Mouse (Mus musculus) heart, embryonic 11.5 days (tissue): ENCODE measurements at regions not wholly inside any gene's neighbourhood (a gene's known extent, or its start where the extent isn't known, plus 50 kb on each side); places are given as distances from the start of the nearest gene placed in this dataset.

ENCODE experiments used
- ATAC-seq: fragments of 200-750 bp; cut with Nextera tagmentation; replicated peaks from 2 replicates; pipeline ENCODE4 v1.8.0; 2017; ENCODE audit warnings: moderate library complexity; ENCODE audit not compliant: insufficient number of reproducible peaks, low FRiP score, low TSS enrichment
- H3K27ac ChIP-seq: fragments of 300-500 bp; sonication (generic); 2 replicates; pipeline ENCODE4 v1.5.1; 2014; ENCODE audit warnings: mild to moderate bottlenecking, low read depth, low read length
- H3K27me3 ChIP-seq: fragments of 300-500 bp; sonication (generic); 2 replicates; pipeline ENCODE4 v1.6.1; 2014; ENCODE audit warnings: mild to moderate bottlenecking, low read length, mixed read lengths; ENCODE audit not compliant: control insufficient read depth, insufficient read depth
- H3K36me3 ChIP-seq: fragments of 300-500 bp; sonication (generic); 2 replicates; pipeline ENCODE4 v1.6.1; 2014; ENCODE audit warnings: mild to moderate bottlenecking, low read length, moderate library complexity, mixed read lengths; ENCODE audit not compliant: control insufficient read depth, insufficient read depth
- H3K4me1 ChIP-seq: fragments of 300-500 bp; sonication (generic); 2 replicates; pipeline ENCODE4 v1.6.1; 2014; ENCODE audit warnings: low read length; ENCODE audit not compliant: control insufficient read depth, insufficient read depth
- H3K4me2 ChIP-seq: fragments of 300-500 bp; sonication (generic); 2 replicates; pipeline ENCODE4 v1.6.1; 2014; ENCODE audit warnings: mild to moderate bottlenecking, moderate library complexity
- H3K4me3 ChIP-seq: fragments of 300-500 bp; sonication (generic); 2 replicates; pipeline ENCODE4 v1.5.1; 2014; ENCODE audit warnings: low read depth, low read length
- H3K9ac ChIP-seq: fragments of 300-500 bp; sonication (generic); 2 replicates; pipeline ENCODE4 v1.6.1; 2014; ENCODE audit warnings: mild to moderate bottlenecking, low read depth, low read length, moderate library complexity
- H3K9me3 ChIP-seq: fragments of 300-500 bp; sonication (generic); replicated peaks from 2 replicates; pipeline ENCODE4 v1.6.1; 2016; ENCODE audit warnings: low read length; ENCODE audit not compliant: control insufficient read depth
- WGBS: fragments of 180-500 bp; shearing (Covaris S2); extraction: QIAGEN DNeasy Blood & Tissue Kit; methylation state at CpG from one replicate; pipeline ENCODE4 v1.1.7; 2014; ENCODE audit not compliant: insufficient replicate concordance; 5-methylcytosine and 5-hydroxymethylcytosine counted together

- Histone ChIP-seq H3K36me3 (no peaks in the 10 kb centered on the region), H3K9ac (no peak overlapping the region), H3K27ac (no peak overlapping the region), H3K27me3 (peaks cover 34% of the 10 kb centered on the region), H3K9me3 (no peaks in the 10 kb centered on the region), H3K4me1 (peaks cover 25% of the 10 kb centered on the region), H3K4me2 (peak overlapping the region; percentile 54), H3K4me3 (peak overlapping the region; percentile 18; the same call in 1 of the 2 replicates)
- ATAC-seq = no peak
- WGBS = 7% methylated on average over 6 of the region's 6 CpGs
These were observed 70.1 kb upstream of the Tln2 start for GRCm38 (mm10) chr9:67629624-67630023.

- no peak for ATAC-seq
- H3K9me3 ChIP-seq = no peaks in the 10 kb centered on the region
- WGBS = 39% methylated on average over 3 of the region's 3 CpGs
These were observed 70.7 kb upstream of the Tln2 start for GRCm38 (mm10) chr9:67630173-67630572.

DNA sequence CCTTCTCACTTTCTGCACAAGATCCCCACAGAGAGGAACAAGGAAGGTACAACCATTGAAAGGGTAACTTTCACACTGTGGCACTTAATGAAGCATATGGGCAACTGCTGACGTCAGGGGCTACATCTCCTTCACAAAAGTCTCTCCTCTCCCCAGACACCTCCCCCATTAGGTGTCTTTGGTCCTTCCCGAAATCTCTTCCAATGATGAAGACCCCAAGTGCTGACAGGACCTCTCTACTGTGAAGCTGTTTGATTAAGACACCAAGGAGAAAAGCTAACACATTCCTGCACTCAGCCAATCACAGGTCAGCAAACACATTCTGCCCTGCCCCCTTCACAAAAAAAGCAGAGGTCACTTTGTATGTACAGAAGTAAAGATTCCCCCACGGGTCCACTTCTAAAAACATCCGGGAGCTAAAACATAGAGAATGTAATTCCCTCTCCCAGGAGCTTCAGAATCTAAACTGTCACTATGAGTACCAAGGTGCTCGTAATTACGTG is 72.3 kb upstream of the Tln2 start:
- H3K4me2 ChIP-seq = peak overlapping the region; percentile 76
- no peak for ATAC-seq
- H3K27ac ChIP-seq = no peak overlapping the region
- under 1% methylated on average over 6 of the region's 6 CpGs for WGBS
- H3K9me3 ChIP-seq = no peaks in the 10 kb centered on the region
- peaks cover 22% of the 10 kb centered on the region for H3K4me1 ChIP-seq
- peak overlapping the region; percentile 92 for H3K9ac ChIP-seq
- peak overlapping the region; percentile 82 for H3K4me3 ChIP-seq
- peaks cover 31% of the 10 kb centered on the region for H3K27me3 ChIP-seq
- no peaks in the 10 kb centered on the region for H3K36me3 ChIP-seq

More at GRCm38 (mm10) chr9:67630173-67630572, 70.7 kb upstream of the Tln2 start:
- Histone ChIP-seq H3K27ac (no peak overlapping the region), H3K9ac (no peak overlapping the region), H3K4me3 (no peak overlapping the region), H3K4me2 (no peak overlapping the region), H3K27me3 (peaks cover 32% of the 10 kb centered on the region), H3K4me1 (peaks cover 25% of the 10 kb centered on the region), H3K36me3 (no peaks in the 10 kb centered on the region)

GRCm38 (mm10) chr9:67632521-67633025 is 73.1 kb upstream of the Tln2 start:
- peak overlapping the region; percentile 62 for H3K27ac ChIP-seq

GRCm38 (mm10) chr9:67633026-67633741 is 73.7 kb upstream of the Tln2 start:
- under 1% methylated on average over 50 of the region's 50 CpGs for WGBS
- peak overlapping the region; percentile 92 for H3K9ac ChIP-seq
- peak overlapping the region; percentile 62 for H3K27ac ChIP-seq
- H3K4me3 ChIP-seq = peak overlapping the region; percentile 82
- no peak for ATAC-seq
- H3K4me1 ChIP-seq = peaks cover 22% of the 10 kb centered on the region
- peaks cover 19% of the 10 kb centered on the region for H3K27me3 ChIP-seq
- no peaks in the 10 kb centered on the region for H3K9me3 ChIP-seq
- peak overlapping the region; percentile 76 for H3K4me2 ChIP-seq
- no peaks in the 10 kb centered on the region for H3K36me3 ChIP-seq

More at GRCm38 (mm10) chr9:67632521-67633025, 73.1 kb upstream of the Tln2 start:
- under 1% methylated on average over 40 of the region's 40 CpGs for WGBS
- Histone ChIP-seq H3K9me3 (no peaks in the 10 kb centered on the region), H3K4me3 (peak overlapping the region; percentile 82), H3K9ac (peak overlapping the region; percentile 92), H3K4me1 (peaks cover 22% of the 10 kb centered on the region), H3K4me2 (peak overlapping the region; percentile 76), H3K27me3 (peaks cover 23% of the 10 kb centered on the region), H3K36me3 (no peaks in the 10 kb centered on the region)
- ATAC-seq = peak; percentile 33

- under 1% methylated on average over 57 of the region's 61 CpGs for WGBS
- Histone ChIP-seq H3K9ac (peak overlapping the region; percentile 92), H3K27me3 (peaks cover 15% of the 10 kb centered on the region), H3K27ac (peak overlapping the region; percentile 59), H3K36me3 (no peaks in the 10 kb centered on the region), H3K4me2 (peak overlapping the region; percentile 76), H3K4me3 (peak overlapping the region; percentile 82), H3K9me3 (no peaks in the 10 kb centered on the region), H3K4me1 (peaks cover 19% of the 10 kb centered on the region)
- ATAC-seq = 0 out of 2 replicates have a peak, but pooled peaks have one; percentile 55
These were observed 74.4 kb upstream of the Tln2 start for GRCm38 (mm10) chr9:67633761-67634441.

GRCm38 (mm10) chr9:67646820-67647219 is 87.3 kb upstream of the Tln2 start:
- Histone ChIP-seq H3K27ac (no peak overlapping the region), H3K27me3 (no peaks in the 10 kb centered on the region), H3K4me1 (no peaks in the 10 kb centered on the region), H3K4me3 (no peak overlapping the region), H3K9ac (no peak overlapping the region), H3K4me2 (no peak overlapping the region), H3K9me3 (no peaks in the 10 kb centered on the region), H3K36me3 (no peaks in the 10 kb centered on the region)
- WGBS = 90% methylated on average over 2 of the region's 2 CpGs
- ATAC-seq = no peak

DNA sequence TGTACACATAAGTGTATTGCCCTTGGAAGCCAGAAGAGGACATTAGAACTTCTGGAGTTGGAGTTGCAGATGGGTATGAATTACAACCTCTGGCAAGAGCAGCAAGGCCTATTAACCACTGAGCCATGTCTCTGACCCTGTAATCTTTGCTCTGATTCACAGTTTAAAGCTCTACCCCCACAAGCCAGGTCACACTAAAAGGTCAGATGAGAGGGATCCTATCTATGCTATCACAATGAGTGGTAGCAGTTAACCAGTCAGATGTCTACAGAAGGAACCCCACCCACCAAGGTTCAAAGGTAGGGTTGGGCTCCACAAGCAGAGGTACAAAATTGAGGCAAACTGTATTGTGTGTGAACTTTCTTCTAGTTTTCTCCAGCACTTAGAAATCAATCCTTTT is 94.5 kb upstream of the C2cd4b start:
- peaks cover 2% of the 10 kb centered on the region for H3K4me1 ChIP-seq
- ATAC-seq = no peak

More for the DNA sequence above, 94.5 kb upstream of the C2cd4b start:
- H3K27me3 ChIP-seq = no peaks in the 10 kb centered on the region
- H3K9ac ChIP-seq = no peak overlapping the region
- no peaks in the 10 kb centered on the region for H3K36me3 ChIP-seq
- H3K4me3 ChIP-seq = no peak overlapping the region
- no peak overlapping the region for H3K27ac ChIP-seq
- H3K4me2 ChIP-seq = no peak overlapping the region
- H3K9me3 ChIP-seq = no peaks in the 10 kb centered on the region
